In genomic region chr1:168431711-168432231, GRCm38 (mm10) we compare ENCODE assay signal across 7 mouse cellular contexts. TPM values are rescaled to one million over a fixed set of nuclear protein-coding genes. Genes with fewer than 3 reads are reported as not detected.
DNase-seq lines count a peak whose midpoint lies in the region; ATAC-seq and TF ChIP-seq lines count a peak whose summit lies in the region.

No protein-coding gene starts in this region.

- H3K4me2 ChIP-seq in lung, embryonic 16.5 days (ENCODE audit: low read depth, low read length), result peak overlapping the region; percentile 46
- peak overlapping the region; percentile 79 for H3K4me2 ChIP-seq in forebrain, embryonic 14.5 days (ENCODE audit: low read length)
- peak overlapping the region; percentile 60 for H3K4me2 ChIP-seq in intestine, embryonic 15.5 days (replicated peaks)
- peak overlapping the region; percentile 81 for H3K4me2 ChIP-seq in midbrain, embryonic 11.5 days

- peak; percentile 91 for ATAC-seq in lung, embryonic 16.5 days (ENCODE audit: low read depth)
- ATAC-seq in forebrain, embryonic 14.5 days, result peak; percentile 92
- ATAC-seq in intestine, embryonic 15.5 days, result peak; percentile 87
- ATAC-seq in midbrain, embryonic 11.5 days (ENCODE audit: low FRiP score), result peak; percentile 94

- peak overlapping the region; percentile 94 for H3K4me3 ChIP-seq in lung, embryonic 16.5 days (ENCODE audit: low read length)
- peak overlapping the region; percentile 78 for H3K4me3 ChIP-seq in forebrain, embryonic 14.5 days (ENCODE audit: low read depth, low read length)
- peak overlapping the region; percentile 66 for H3K4me3 ChIP-seq in intestine, embryonic 15.5 days (replicated peaks)
- H3K4me3 ChIP-seq in midbrain, embryonic 11.5 days (ENCODE audit: low read depth, low read length), result peak overlapping the region; percentile 68

- WGBS in lung, embryonic 16.5 days, result 0% methylated on average over 14 of the region's 14 CpGs
- 0% methylated on average over 8 of the region's 14 CpGs for WGBS in forebrain, embryonic 14.5 days
- 0% methylated on average over 13 of the region's 14 CpGs for WGBS in intestine, embryonic 15.5 days
- 0% methylated on average over 14 of the region's 14 CpGs for WGBS in midbrain, embryonic 11.5 days

- no peak for TF ChIP-seq CTCF in brain, embryonic 14.5 days (IDR thresholded peaks at IDR 0.05; ENCODE audit: borderline replicate concordance, extremely low read depth, insufficient read depth, insufficient read length)

- H3K27me3 ChIP-seq in lung, embryonic 16.5 days (ENCODE audit: control insufficient read depth, insufficient read depth, low read depth, low read length), result no peaks in the 10 kb centered on the region
- H3K27me3 ChIP-seq in forebrain, embryonic 14.5 days (replicated peaks; ENCODE audit: control insufficient read depth, insufficient read depth, low read length), result no peaks in the 10 kb centered on the region
- no peaks in the 10 kb centered on the region for H3K27me3 ChIP-seq in intestine, embryonic 15.5 days (replicated peaks)
- H3K27me3 ChIP-seq in midbrain, embryonic 11.5 days (ENCODE audit: control insufficient read depth, insufficient read depth, low read length), result no peaks in the 10 kb centered on the region

- no peaks in the 10 kb centered on the region for H3K9me3 ChIP-seq in lung, embryonic 16.5 days (ENCODE audit: control insufficient read depth, low read length)
- no peaks in the 10 kb centered on the region for H3K9me3 ChIP-seq in forebrain, embryonic 14.5 days (replicated peaks; ENCODE audit: control insufficient read depth, low read length)
- H3K9me3 ChIP-seq in intestine, embryonic 15.5 days, result no peaks in the 10 kb centered on the region
- H3K9me3 ChIP-seq in midbrain, embryonic 11.5 days (ENCODE audit: control insufficient read depth, low read length), result no peaks in the 10 kb centered on the region

- peaks cover under 1% of the 10 kb centered on the region; the same call in 1 of the 2 replicates for H3K4me1 ChIP-seq in lung, embryonic 16.5 days (replicated peaks; ENCODE audit: control insufficient read depth, insufficient read depth, low read length)
- H3K4me1 ChIP-seq in forebrain, embryonic 14.5 days (ENCODE audit: control insufficient read depth, insufficient read depth, low read length), result peaks cover 2% of the 10 kb centered on the region; the same call in 1 of the 2 replicates
- 0 out of 2 replicates have a peak, but pooled peaks cover 2% of the 10 kb centered on the region for H3K4me1 ChIP-seq in intestine, embryonic 15.5 days (replicated peaks)
- H3K4me1 ChIP-seq in midbrain, embryonic 11.5 days (ENCODE audit: control insufficient read depth, insufficient read depth, low read length), result peaks cover 17% of the 10 kb centered on the region

- peak overlapping the region; percentile 94 for H3K9ac ChIP-seq in lung, embryonic 16.5 days (ENCODE audit: low read length)
- peak overlapping the region; percentile 99 for H3K9ac ChIP-seq in forebrain, embryonic 14.5 days (ENCODE audit: low read length)
- peak overlapping the region; percentile 75 for H3K9ac ChIP-seq in intestine, embryonic 15.5 days
- H3K9ac ChIP-seq in midbrain, embryonic 11.5 days (ENCODE audit: low read length), result peak overlapping the region; percentile 90

- no peaks in the 10 kb centered on the region for H3K36me3 ChIP-seq in lung, embryonic 16.5 days (ENCODE audit: control insufficient read depth, insufficient read depth, low read length)
- H3K36me3 ChIP-seq in forebrain, embryonic 14.5 days (ENCODE audit: control insufficient read depth, insufficient read depth, low read length), result no peaks in the 10 kb centered on the region
- no peaks in the 10 kb centered on the region for H3K36me3 ChIP-seq in intestine, embryonic 15.5 days
- no peaks in the 10 kb centered on the region for H3K36me3 ChIP-seq in midbrain, embryonic 11.5 days (ENCODE audit: control insufficient read depth, insufficient read depth, low read length)

- peak overlapping the region; percentile 99 for H3K27ac ChIP-seq in lung, embryonic 16.5 days (ENCODE audit: low read length)
- peak overlapping the region; percentile 99 for H3K27ac ChIP-seq in forebrain, embryonic 14.5 days (ENCODE audit: low read depth, low read length)
- peak overlapping the region; percentile 98 for H3K27ac ChIP-seq in intestine, embryonic 15.5 days
- peak overlapping the region; percentile 98 for H3K27ac ChIP-seq in midbrain, embryonic 11.5 days (ENCODE audit: low read depth, low read length)

- peak; percentile 80; the same call in 1 of the 2 replicates for TF ChIP-seq POLR2A in brain, embryonic 14.5 days (IDR thresholded peaks at IDR 0.05; ENCODE audit: borderline replicate concordance, extremely low read depth, insufficient read depth, insufficient read length, poor library complexity, severe bottlenecking)

- no peak for DNase-seq in lung, postnatal 36 days
- DNase-seq in brain, embryonic 14.5 days (ENCODE audit: low read depth), result no peak
- no peak for DNase-seq in forebrain, embryonic 14.5 days (ENCODE audit: low spot score)
- DNase-seq in midbrain, embryonic 11.5 days (ENCODE audit: low spot score, missing footprints), result peak; percentile 97
- peak; percentile 80 for DNase-seq in urinary bladder, adult 2 months (ENCODE audit: low spot score)

RNA-seq across cellular contexts. Expression of gene Pbx1, which starts 0.3 kb away (rescaled TPM):
- polyA plus RNA-seq in lung, embryonic 16.5 days (2015; fragmentation: Nextera tagmentation; extraction: Ambion mirVana), result 34.0 and 34.3 TPM in 2 replicates
- 137 and 141 TPM in 2 replicates for polyA plus RNA-seq in brain, embryonic 14.5 days (2012; rRNA removed)
- 66.7 and 76.8 TPM in 2 replicates for polyA plus RNA-seq in forebrain, embryonic 14.5 days (2014; fragmentation: Nextera tagmentation; extraction: Ambion mirVana)
- 24.0 and 27.5 TPM in 2 replicates for polyA plus RNA-seq in intestine, embryonic 15.5 days (2015; fragmentation: Nextera tagmentation; extraction: Ambion mirVana)
- 49.3 and 57.3 TPM in 2 replicates for polyA plus RNA-seq in midbrain, embryonic 11.5 days (2014; fragmentation: Nextera tagmentation; extraction: Ambion mirVana)
- polyA plus RNA-seq in urinary bladder, adult 2 months (2012; rRNA removed), result 77.8 and 103 TPM in 2 replicates

Comparison
In these comparisons a context has a peak if more than half of its experiments do, and no peak if none do; other contexts are left out.
1. DNase-seq: peak in midbrain, embryonic 11.5 days (single experiment) and urinary bladder, adult 2 months (single experiment); none in lung, postnatal 36 days (single experiment), brain, embryonic 14.5 days (single experiment) and forebrain, embryonic 14.5 days (single experiment).
2. Peak in every context shown above with its lines, with median percentiles within 50 percentile points of each other: ATAC-seq, H3K27ac ChIP-seq, H3K4me2 ChIP-seq, H3K4me3 ChIP-seq and H3K9ac ChIP-seq.